Mouse (Mus musculus) stomach, postnatal 0 days (tissue): ENCODE results near the gene Wipf1. TPM values are rescaled to one million over a fixed set of nuclear protein-coding genes. Genes with fewer than 3 reads are reported as not detected.
A peak's percentile ranks its signal among the peaks of the same experiment; 100 is the strongest.

Source experiments
- ATAC-seq: fragments of 200-750 bp; cut with Nextera tagmentation; 2 replicates; pipeline ENCODE4 v1.8.0; 2017; ENCODE audit not compliant: low FRiP score, low TSS enrichment
- DNase-seq: peaks from one replicate; pipeline ENCODE4 v3.0.0-alpha.2; 2016; ENCODE audit warnings: low spot score
- H3K27ac ChIP-seq: fragments of 300-500 bp; sonication (generic); replicated peaks from 2 replicates; pipeline ENCODE4 v1.5.1; 2014; ENCODE audit warnings: mild to moderate bottlenecking, control low read depth
- H3K27me3 ChIP-seq: fragments of 300-500 bp; sonication (generic); 2 replicates; pipeline ENCODE4 v1.6.1; 2014; ENCODE audit warnings: low read length; ENCODE audit not compliant: control insufficient read depth, insufficient read depth
- H3K36me3 ChIP-seq: fragments of 300-500 bp; sonication (generic); 2 replicates; pipeline ENCODE4 v1.6.1; 2014; ENCODE audit warnings: low read length, mixed read lengths; ENCODE audit not compliant: control insufficient read depth, insufficient read depth
- H3K4me1 ChIP-seq: fragments of 300-500 bp; sonication (generic); replicated peaks from 2 replicates; pipeline ENCODE4 v1.6.1; 2014; ENCODE audit warnings: antibody characterized with exemption; ENCODE audit not compliant: control insufficient read depth, insufficient read depth
- H3K4me2 ChIP-seq: fragments of 300-500 bp; sonication (generic); replicated peaks from 2 replicates; pipeline ENCODE4 v1.6.1; 2014; ENCODE audit warnings: low read depth, mild to moderate bottlenecking, control low read depth, moderate library complexity
- H3K4me3 ChIP-seq: fragments of 300-500 bp; sonication (generic); 2 replicates; pipeline ENCODE4 v1.5.1; 2014; ENCODE audit warnings: low read depth, low read length, control low read depth
- H3K9ac ChIP-seq: fragments of 300-500 bp; sonication (generic); 2 replicates; pipeline ENCODE4 v1.6.1; 2014; ENCODE audit warnings: mild to moderate bottlenecking, low read length, control low read depth, mixed read lengths
- H3K9me3 ChIP-seq: fragments of 300-500 bp; sonication (generic); 2 replicates; pipeline ENCODE4 v1.6.1; 2016; ENCODE audit warnings: low read length; ENCODE audit not compliant: control insufficient read depth
- CTCF ChIP-seq: IDR thresholded peaks from 2 replicates; pipeline ENCODE4 v1.5.1; 2016; ENCODE audit warnings: antibody characterized with exemption, low read depth, mild to moderate bottlenecking, moderate library complexity
- EP300 ChIP-seq: optimal IDR thresholded peaks from 2 replicates; pipeline ENCODE3; 2016; ENCODE audit warnings: antibody characterized with exemption
- WGBS: fragments of 180-500 bp; shearing (Covaris S2); extraction: QIAGEN DNeasy Blood & Tissue Kit; methylation state at CpG from one replicate; pipeline ENCODE4 v1.1.7; 2014; 5-methylcytosine and 5-hydroxymethylcytosine counted together
- polyA plus RNA-seq: library from polyadenylated mRNA; unstranded; fragments of >200 nt; fragmentation: Nextera tagmentation; extraction: Ambion mirVana; gene quantifications from 2 replicates; pipeline ENCODE4 v1.2.1, GENCODE M21; 2015

The Wipf1 gene
- polyA plus RNA-seq, 1 experiment from 2014 or later = 3.3 TPM

DNA sequence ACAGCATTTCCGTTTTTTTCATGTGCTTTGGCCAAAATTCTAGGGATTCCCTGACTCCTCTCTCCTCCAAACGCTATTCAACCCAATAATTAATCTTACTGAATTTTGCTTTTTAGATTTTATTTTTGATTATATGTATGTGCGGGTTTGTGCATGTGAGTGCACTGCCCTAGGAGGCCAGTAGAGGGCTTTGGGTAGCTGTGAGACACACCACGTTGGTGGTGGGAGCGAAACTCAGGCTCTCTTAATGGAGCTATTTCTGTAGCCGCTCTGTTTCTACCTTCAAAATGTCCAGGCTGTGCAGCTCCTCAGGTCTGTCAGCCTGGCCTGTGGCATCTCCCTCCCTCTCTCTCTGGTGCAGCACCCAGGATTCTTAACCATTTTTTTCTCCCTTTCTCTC, 50.7 kb downstream of the Wipf1 start:
- H3K27ac ChIP-seq = no peak overlapping the region
- H3K4me2 ChIP-seq = no peak overlapping the region
- H3K36me3 ChIP-seq = no peaks in the 10 kb centered on the region
- no peaks in the 10 kb centered on the region for H3K9me3 ChIP-seq
- H3K4me1 ChIP-seq = no peaks in the 10 kb centered on the region
- H3K27me3 ChIP-seq = no peaks in the 10 kb centered on the region
- no peak overlapping the region for H3K4me3 ChIP-seq
- no peak for TF ChIP-seq EP300
- peak; percentile 34 for TF ChIP-seq CTCF
- ATAC-seq (no peak), DNase-seq (no peak)
- WGBS = 91% methylated on average over 6 of the region's 6 CpGs
- H3K9ac ChIP-seq = no peak overlapping the region

DNA sequence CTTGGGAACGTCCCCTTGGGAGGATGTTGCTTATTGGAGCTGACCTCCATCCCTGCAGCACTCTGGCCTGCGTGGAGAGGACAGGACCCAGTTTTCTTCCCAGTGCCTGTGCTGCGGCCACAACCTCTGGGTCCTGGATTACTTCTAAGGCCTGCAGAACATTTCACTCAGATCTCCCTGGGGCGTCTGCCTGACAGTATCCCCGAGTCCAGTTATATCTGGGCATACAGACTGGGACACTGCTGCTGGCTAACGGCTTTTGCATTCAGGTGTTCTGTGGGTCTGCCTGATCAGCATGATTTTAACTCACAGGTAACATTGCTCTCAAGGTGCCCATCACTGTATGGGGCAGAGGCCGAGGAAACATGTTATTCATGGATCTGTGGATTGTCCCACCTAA, 52.0 kb downstream of the Wipf1 start:
- H3K4me3 ChIP-seq = no peak overlapping the region
- no peaks in the 10 kb centered on the region for H3K27me3 ChIP-seq
- no peak overlapping the region for H3K4me2 ChIP-seq
- no peak for DNase-seq
- H3K27ac ChIP-seq = no peak overlapping the region
- no peaks in the 10 kb centered on the region for H3K4me1 ChIP-seq
- no peak for TF ChIP-seq CTCF
- no peak for TF ChIP-seq EP300
- H3K9me3 ChIP-seq = no peaks in the 10 kb centered on the region
- no peak for ATAC-seq
- 76% methylated on average over 7 of the region's 7 CpGs for WGBS
- H3K9ac ChIP-seq = no peak overlapping the region
- H3K36me3 ChIP-seq = no peaks in the 10 kb centered on the region

DNA sequence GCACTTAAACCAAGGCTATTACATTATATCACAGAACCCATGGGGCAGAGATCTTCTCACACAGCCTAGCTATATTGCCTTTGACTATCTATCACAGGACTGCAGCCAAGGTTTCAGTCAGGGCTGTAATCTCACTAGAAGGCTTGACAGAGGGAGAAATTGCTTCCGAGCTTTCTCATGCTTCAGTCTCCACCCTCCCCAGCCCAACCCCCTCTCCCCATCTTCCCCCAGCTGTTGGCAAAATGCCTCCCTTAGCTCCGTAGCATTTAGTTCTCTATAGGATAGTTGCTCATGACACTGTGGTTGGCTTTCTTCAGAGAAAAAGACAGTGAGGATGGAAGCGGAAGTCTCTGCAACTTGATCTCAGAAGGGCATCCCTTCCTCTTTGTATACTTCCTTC, 54.0 kb downstream of the Wipf1 start:
- H3K4me1 ChIP-seq = no peaks in the 10 kb centered on the region
- ATAC-seq (peak; percentile 12; the same call in 1 of the 2 replicates), DNase-seq (no peak)
- 32% methylated on average over 3 of the region's 3 CpGs for WGBS
- H3K4me2 ChIP-seq = no peak overlapping the region
- no peak for TF ChIP-seq EP300
- no peak for TF ChIP-seq CTCF
- H3K9me3 ChIP-seq = no peaks in the 10 kb centered on the region
- H3K27me3 ChIP-seq = no peaks in the 10 kb centered on the region
- no peaks in the 10 kb centered on the region for H3K36me3 ChIP-seq
- H3K9ac ChIP-seq = no peak overlapping the region
- no peak overlapping the region for H3K4me3 ChIP-seq
- no peak overlapping the region for H3K27ac ChIP-seq

DNA sequence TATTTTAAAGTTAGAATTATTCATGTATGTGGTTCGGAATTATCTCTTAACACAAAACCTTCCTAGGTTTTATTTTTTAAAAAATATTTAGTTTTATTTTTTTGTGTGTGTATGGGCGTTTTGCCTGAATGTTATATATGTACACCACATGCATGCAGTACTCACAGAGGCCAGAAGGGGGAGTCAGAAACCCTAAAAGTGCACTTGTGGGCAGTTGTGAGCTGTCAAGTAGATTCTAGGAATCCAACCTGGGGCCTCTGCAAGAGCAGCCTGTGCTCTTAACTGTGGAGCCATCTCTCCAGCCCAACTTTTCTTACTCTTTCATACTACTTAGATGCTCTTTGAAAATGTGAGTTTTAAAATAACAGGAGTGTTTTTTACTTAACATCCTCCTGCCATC, 57.4 kb downstream of the Wipf1 start:
- Histone ChIP-seq H3K27ac (no peak overlapping the region), H3K9ac (no peak overlapping the region), H3K9me3 (no peaks in the 10 kb centered on the region), H3K4me3 (no peak overlapping the region), H3K4me2 (no peak overlapping the region), H3K4me1 (no peaks in the 10 kb centered on the region), H3K27me3 (no peaks in the 10 kb centered on the region), H3K36me3 (no peaks in the 10 kb centered on the region)
- TF ChIP-seq CTCF (peak; percentile 54), EP300 (no peak)
- WGBS = 95% methylated on average over 2 of the region's 2 CpGs
- ATAC-seq = no peak
- no peak for DNase-seq

DNA sequence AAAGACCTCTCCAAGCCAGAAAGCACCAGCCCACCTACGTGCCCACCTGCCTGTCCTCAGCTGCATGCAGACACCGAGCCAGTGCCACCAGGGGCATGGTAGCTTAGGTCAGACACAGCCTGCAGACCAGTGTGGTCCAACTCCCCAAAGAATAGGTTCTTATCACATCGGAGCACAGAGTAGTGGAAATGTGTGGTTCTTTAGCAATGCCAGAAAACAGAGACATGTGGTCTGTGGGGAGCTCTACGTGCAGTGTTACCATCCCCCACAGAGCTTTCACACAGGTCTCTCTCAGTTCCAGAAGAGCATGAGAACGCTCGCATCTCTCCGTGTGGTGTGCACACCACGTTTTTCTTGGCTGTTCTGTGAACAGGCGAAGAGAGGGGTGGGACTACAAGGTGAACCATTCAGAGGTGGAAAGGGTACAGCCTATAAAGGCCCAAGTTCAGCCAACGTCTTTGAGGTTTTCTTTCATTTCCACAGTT, 59.3 kb downstream of the Wipf1 start:
- no peaks in the 10 kb centered on the region for H3K9me3 ChIP-seq
- H3K27ac ChIP-seq = no peak overlapping the region
- no peak overlapping the region for H3K4me2 ChIP-seq
- H3K4me3 ChIP-seq = no peak overlapping the region
- no peaks in the 10 kb centered on the region for H3K36me3 ChIP-seq
- TF ChIP-seq EP300 = no peak
- no peak for TF ChIP-seq CTCF
- DNase-seq = no peak
- ATAC-seq = no peak
- no peak overlapping the region for H3K9ac ChIP-seq
- no peaks in the 10 kb centered on the region for H3K4me1 ChIP-seq
- WGBS = 75% methylated on average over 10 of the region's 10 CpGs
- H3K27me3 ChIP-seq = no peaks in the 10 kb centered on the region

DNA sequence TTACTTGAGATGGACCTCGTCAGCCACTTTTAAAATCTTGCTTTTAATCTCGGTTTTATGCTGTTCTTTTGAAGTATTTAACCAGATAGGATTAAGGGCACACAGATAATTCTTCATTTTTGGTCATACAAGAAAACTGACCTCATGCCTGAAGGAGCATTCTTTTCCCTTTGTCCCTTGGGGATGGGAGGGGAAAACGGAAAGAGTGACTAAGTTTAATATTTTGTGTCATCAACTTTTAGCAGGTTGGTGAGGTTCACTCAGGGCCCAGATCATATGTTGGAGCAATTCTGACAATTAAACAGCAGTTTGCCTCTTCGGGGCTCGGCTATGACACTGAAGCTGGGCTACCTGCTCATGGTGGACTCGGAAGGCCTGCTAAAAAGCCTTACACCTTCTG, 60.0 kb downstream of the Wipf1 start:
- no peaks in the 10 kb centered on the region for H3K9me3 ChIP-seq
- WGBS = 88% methylated on average over 6 of the region's 6 CpGs
- H3K9ac ChIP-seq = no peak overlapping the region
- H3K27ac ChIP-seq = no peak overlapping the region
- H3K27me3 ChIP-seq = no peaks in the 10 kb centered on the region
- DNase-seq (no peak), ATAC-seq (no peak)
- H3K4me1 ChIP-seq = no peaks in the 10 kb centered on the region
- no peaks in the 10 kb centered on the region for H3K36me3 ChIP-seq
- H3K4me2 ChIP-seq = no peak overlapping the region
- H3K4me3 ChIP-seq = no peak overlapping the region
- TF ChIP-seq EP300 (no peak), CTCF (no peak)
